Mouse (Mus musculus) midbrain, embryonic 13.5 days (tissue): ENCODE data around the gene Ptprh. TPM values are rescaled to one million over a fixed set of nuclear protein-coding genes. Genes with fewer than 3 reads are reported as not detected.

Experiments
- ATAC-seq: fragments of 200-750 bp; cut with Nextera tagmentation; 2 replicates; pipeline ENCODE4 v1.8.0; 2017; ENCODE audit warnings: mild to moderate bottlenecking, moderate TSS enrichment, moderate library complexity
- H3K27ac ChIP-seq: fragments of 300-500 bp; sonication (generic); 2 replicates; pipeline ENCODE4 v1.5.1; 2015; ENCODE audit warnings: inconsistent platforms, mild to moderate bottlenecking, moderate library complexity
- H3K27me3 ChIP-seq: fragments of 300-500 bp; sonication (generic); 2 replicates; pipeline ENCODE4 v1.6.1; 2015; ENCODE audit warnings: mild to moderate bottlenecking, inconsistent platforms
- H3K36me3 ChIP-seq: fragments of 300-500 bp; sonication (generic); 2 replicates; pipeline ENCODE4 v1.6.1; 2015; ENCODE audit warnings: mild to moderate bottlenecking, inconsistent platforms
- H3K4me1 ChIP-seq: fragments of 300-500 bp; sonication (generic); replicated peaks from 2 replicates; pipeline ENCODE4 v1.6.1; 2015; ENCODE audit warnings: inconsistent platforms
- H3K4me2 ChIP-seq: fragments of 300-500 bp; sonication (generic); replicated peaks from 2 replicates; pipeline ENCODE4 v1.6.1; 2015; ENCODE audit warnings: moderate library complexity, mild to moderate bottlenecking, inconsistent platforms
- H3K4me3 ChIP-seq: fragments of 300-500 bp; sonication (generic); replicated peaks from 2 replicates; pipeline ENCODE4 v1.5.1; 2015; ENCODE audit warnings: mild to moderate bottlenecking, inconsistent platforms
- H3K9ac ChIP-seq: fragments of 300-500 bp; sonication (generic); replicated peaks from 2 replicates; pipeline ENCODE4 v1.6.1; 2015; ENCODE audit warnings: mild to moderate bottlenecking, inconsistent platforms
- H3K9me3 ChIP-seq: fragments of 300-500 bp; sonication (generic); 2 replicates; pipeline ENCODE4 v1.6.1; 2016; ENCODE audit warnings: mild to moderate bottlenecking, inconsistent platforms
- WGBS: fragments of 180-500 bp; shearing (Covaris S2); methylation state at CpG from one replicate; pipeline ENCODE4 v1.1.7; 2015; 5-methylcytosine and 5-hydroxymethylcytosine counted together
- polyA plus RNA-seq: library from polyadenylated mRNA; unstranded; fragments of >200 nt; fragmentation: Nextera tagmentation; extraction: Ambion mirVana; gene quantifications from 2 replicates; pipeline ENCODE4 v1.2.1, GENCODE M21; 2015

Ptprh gene
- polyA plus RNA-seq, 1 experiment from 2014 or later, result 0.35 TPM

DNA sequence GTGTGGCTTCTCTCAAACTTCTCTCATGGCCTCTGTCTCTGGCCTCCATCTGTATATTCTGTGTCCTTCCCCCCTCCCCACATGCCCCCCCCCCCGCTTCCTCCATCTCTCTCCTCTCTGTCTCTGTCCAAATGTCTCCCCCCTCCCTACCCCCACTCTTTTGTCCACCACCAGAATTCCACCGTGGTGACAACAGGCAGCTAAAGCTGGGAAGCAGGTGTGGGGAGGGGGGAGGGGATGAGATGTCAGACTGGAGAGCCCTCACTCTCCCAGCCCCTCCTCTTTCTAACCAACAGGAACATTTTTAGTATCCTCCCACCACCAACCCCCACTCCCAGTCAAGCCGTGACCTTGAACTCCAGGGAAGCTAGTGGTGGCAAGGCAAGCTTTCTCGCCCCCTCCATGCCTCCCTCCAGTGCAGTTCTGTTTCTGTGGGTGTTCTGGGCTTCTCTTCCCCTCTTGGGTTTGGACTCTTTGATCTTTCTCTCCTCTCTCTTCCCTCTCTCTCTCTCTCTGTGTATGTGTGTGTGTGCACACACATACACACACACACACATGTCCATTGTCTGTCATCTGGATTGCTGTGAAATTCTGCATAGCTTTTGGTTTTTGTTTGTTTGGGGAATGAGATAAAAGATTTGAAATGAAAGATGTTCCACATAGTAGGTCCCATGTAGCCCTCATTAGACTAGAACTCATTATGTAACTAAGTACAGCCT lies 87.3 kb downstream of the Ptprh start, which contains the start of gene Tnnt1:
Tnnt1 (minus strand) TSS at position 51 of the 719 bp plus-strand sequence.
- Histone ChIP-seq H3K9me3 (no peaks in the 10 kb centered on the region), H3K27me3 (peaks cover 13% of the 10 kb centered on the region), H3K4me3 (no peak within 1 kb of the TSS), H3K9ac (no peak within 1 kb of the TSS), H3K27ac (no peak within 1 kb of the TSS), H3K4me2 (no peak within 1 kb of the TSS), H3K36me3 (no peaks in the 10 kb centered on the region), H3K4me1 (peaks cover 25% of the 10 kb centered on the region)
- ATAC-seq, result no peak
- WGBS, result 24% methylated on average over 4 of the region's 4 CpGs

DNA sequence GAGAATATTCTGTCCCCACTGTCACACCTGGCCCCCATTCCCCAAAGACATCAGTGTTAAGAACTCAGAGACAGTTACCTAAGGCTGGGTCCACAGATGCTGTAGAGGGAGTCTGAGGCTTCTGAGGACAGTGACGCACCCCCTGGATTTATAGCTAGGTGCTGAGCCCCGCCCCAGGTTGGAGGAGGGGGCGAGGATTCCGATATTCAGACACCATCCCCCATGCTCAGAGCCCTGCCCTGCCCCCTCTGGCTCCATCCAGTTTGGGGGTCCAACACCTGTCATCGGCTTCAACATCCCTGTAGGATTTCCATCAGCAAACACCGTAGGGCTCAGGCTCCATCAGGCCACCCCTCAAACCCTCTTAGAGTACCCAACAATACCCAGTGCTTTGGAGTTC lies 88.0 kb downstream of the Ptprh start:
- no peak overlapping the region for H3K27ac ChIP-seq
- no peak overlapping the region for H3K4me2 ChIP-seq
- no peaks in the 10 kb centered on the region for H3K9me3 ChIP-seq
- ATAC-seq, result no peak
- H3K9ac ChIP-seq, result no peak overlapping the region
- no peaks in the 10 kb centered on the region for H3K36me3 ChIP-seq
- peaks cover 11% of the 10 kb centered on the region for H3K27me3 ChIP-seq
- H3K4me3 ChIP-seq, result no peak overlapping the region
- WGBS, result 66% methylated on average over 6 of the region's 6 CpGs
- peaks cover 24% of the 10 kb centered on the region for H3K4me1 ChIP-seq

DNA sequence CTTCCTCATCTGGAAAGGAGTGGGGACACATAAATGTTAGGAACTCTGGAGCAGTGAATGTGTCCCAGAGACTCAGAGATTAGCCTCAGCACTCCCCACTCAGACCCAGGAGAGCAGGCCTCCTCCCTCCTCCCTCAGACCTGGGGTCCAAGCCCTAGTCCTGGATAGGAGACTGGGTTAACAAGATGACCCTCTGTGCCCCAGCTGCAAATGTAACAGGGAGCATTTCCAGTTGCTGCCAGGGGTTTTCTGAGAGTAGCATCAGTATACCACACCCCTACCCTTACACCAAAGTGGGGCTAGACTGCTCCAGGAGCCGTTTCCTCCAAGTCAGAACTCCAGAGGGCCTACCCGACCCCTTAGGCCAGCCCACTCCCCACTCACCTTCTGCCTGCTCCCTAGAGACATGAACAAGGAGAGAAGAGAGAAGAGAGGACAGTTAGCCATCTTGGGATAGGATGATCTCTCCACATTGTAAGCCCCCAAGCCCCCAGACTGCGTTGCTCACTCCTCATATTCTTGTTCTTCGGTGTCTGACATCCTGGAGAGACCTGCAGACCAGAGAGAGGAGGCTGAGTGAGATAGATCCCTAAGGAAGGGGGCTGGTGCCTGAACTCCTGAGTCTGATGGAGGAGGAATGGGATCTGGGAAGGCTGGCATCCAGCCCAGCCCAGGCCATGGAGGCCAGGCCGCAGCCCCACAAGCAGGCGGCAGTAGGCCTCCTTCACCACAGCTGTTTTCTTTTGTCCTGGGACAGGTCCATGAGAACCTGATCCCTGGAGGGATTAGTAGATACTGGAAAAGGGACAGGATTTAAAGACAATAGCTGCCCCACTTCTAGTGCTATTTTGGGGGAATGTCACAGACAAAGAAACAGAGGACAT lies 89.8 kb downstream of the Ptprh start:
- Histone ChIP-seq H3K4me2 (no peak overlapping the region), H3K4me1 (peaks cover 31% of the 10 kb centered on the region), H3K4me3 (no peak overlapping the region), H3K9ac (0 out of 2 replicates have a peak overlapping the region, but pooled peaks have one; percentile 19), H3K27ac (peak overlapping the region; percentile 35; the same call in 1 of the 2 replicates), H3K27me3 (no peaks in the 10 kb centered on the region), H3K9me3 (no peaks in the 10 kb centered on the region), H3K36me3 (no peaks in the 10 kb centered on the region)
- ATAC-seq, result peak; percentile 24; the same call in 1 of the 2 replicates
- 54% methylated on average over 6 of the region's 6 CpGs for WGBS

DNA sequence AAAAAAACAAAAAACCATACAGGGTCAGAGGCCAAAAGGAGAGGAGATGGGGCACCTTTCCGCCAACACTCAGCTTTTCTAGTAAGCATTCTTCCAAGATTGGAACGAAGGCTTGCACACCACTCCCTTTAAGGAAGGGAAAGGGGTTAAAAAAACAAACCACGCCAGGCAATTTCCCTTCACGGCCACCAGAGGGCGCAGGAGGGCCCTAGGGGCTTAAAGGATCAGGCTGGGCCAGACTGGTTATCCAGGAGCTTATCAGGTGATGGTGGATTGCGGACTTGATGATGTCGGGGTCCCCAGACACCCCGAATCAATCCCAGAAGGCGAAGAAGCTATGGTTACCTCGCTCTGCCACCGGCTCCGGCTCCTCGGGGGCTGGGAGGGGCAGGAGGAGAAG lies 90.6 kb downstream of the Ptprh start:
- ATAC-seq, result no peak
- no peak overlapping the region for H3K4me3 ChIP-seq
- H3K36me3 ChIP-seq, result no peaks in the 10 kb centered on the region
- H3K9ac ChIP-seq, result no peak overlapping the region
- H3K9me3 ChIP-seq, result no peaks in the 10 kb centered on the region
- peaks cover 31% of the 10 kb centered on the region for H3K4me1 ChIP-seq
- H3K27ac ChIP-seq, result no peak overlapping the region
- no peak overlapping the region for H3K4me2 ChIP-seq
- WGBS, result 33% methylated on average over 13 of the region's 13 CpGs
- H3K27me3 ChIP-seq, result 0 out of 2 replicates have a peak, but pooled peaks cover 3% of the 10 kb centered on the region

DNA sequence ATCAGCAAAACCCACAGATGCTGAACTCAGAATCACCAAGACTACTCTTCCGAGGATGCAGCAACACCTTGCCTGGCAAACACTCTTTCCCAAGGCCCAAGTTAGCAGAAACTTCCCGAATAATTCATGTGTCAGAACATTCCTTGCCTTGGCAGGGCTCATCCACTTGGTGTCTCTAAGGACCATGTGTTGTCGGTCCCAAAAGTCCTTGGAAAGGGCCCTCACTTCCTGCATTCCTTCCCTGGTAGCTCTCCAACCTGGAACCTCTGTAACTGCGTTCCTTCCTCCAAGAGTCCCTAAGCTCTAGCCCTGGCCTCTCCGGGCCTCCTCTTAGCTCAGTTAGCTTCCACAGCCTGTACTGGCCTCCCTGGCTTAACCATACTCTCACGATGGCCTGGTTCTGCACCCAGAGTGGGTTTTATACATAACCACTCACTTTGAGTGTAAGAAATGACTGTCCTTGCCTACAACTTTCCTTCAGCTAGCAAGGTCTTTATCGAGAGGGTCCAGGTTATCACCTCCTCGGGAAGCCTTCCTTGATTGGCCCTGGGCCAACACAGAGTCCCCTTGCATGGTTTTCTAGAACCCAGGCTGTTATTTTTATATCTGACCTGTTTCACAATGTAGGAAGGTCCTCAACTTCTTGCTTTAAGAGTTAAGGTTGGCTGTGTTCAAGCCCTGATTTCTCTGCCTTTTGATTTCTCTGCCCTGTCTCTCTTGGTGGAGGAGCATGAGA lies 92.2 kb downstream of the Ptprh start:
- H3K36me3 ChIP-seq, result no peaks in the 10 kb centered on the region
- peaks cover 31% of the 10 kb centered on the region for H3K4me1 ChIP-seq
- no peak overlapping the region for H3K4me3 ChIP-seq
- WGBS, result 85% methylated on average over 8 of the region's 8 CpGs
- no peak overlapping the region for H3K4me2 ChIP-seq
- 0 out of 2 replicates have a peak, but pooled peaks cover 3% of the 10 kb centered on the region for H3K27me3 ChIP-seq
- no peaks in the 10 kb centered on the region for H3K9me3 ChIP-seq
- H3K27ac ChIP-seq, result no peak overlapping the region
- no peak for ATAC-seq
- no peak overlapping the region for H3K9ac ChIP-seq

DNA sequence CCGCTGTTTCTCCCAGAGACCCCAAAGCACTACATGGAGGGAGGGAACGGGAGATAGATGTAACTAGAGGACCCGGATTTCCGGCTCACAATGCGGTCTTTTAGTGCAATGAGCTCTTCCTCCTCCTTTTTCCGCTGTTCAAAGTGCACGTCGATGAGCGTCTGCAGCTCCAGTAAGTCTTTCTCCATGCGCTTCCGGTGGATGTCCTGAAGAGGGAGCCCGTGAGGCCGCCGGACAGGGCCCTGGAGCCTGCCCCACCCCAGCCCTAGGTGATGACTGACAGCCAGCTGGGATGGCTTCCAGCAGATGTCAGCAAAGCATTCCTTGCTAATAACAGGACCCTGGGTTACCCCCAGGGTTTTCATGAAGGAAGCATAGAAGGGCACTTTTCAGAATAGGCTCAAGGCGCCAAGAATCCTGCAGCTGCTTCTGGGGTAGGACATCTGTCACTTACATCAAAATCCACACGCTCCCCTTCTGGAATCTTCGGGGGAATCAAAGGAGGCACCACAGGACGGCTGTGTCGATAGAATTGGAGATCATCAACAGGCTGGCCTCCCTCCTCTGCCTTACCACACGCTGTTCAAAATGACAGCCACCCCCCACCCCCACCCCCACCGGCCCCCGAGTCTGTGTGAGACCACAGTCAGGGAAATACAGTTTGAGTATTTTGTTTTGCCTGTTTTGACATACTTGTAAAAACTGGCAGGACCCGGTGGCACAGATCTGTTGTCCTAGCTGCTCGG lies 93.8 kb downstream of the Ptprh start:
- H3K4me3 ChIP-seq, result no peak overlapping the region
- peaks cover 18% of the 10 kb centered on the region for H3K4me1 ChIP-seq
- H3K9ac ChIP-seq, result no peak overlapping the region
- H3K36me3 ChIP-seq, result no peaks in the 10 kb centered on the region
- ATAC-seq, result peak; percentile 86
- H3K4me2 ChIP-seq, result no peak overlapping the region
- H3K9me3 ChIP-seq, result no peaks in the 10 kb centered on the region
- 0 out of 2 replicates have a peak overlapping the region, but pooled peaks have one; percentile 39 for H3K27ac ChIP-seq
- 16% methylated on average over 24 of the region's 24 CpGs for WGBS
- H3K27me3 ChIP-seq, result 0 out of 2 replicates have a peak, but pooled peaks cover 3% of the 10 kb centered on the region

DNA sequence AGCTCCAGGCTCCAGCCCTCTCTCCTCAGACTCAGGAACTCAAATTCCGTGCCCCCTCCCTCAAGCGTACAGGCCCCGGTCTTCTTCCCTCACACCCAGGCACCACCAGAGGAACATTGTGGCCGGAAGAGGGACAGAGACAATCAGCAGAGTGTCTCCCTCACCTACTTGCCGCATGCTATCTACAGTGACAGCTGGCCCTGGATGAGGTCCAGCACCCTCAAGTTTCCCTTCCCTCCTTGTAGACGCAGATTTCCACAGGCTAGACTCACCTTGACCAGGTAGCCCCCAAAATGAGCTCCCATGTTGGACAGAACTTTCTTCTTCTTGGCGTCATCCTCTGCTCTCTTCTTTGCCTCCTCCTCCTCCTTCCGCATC lies 95.1 kb downstream of the Ptprh start:
- H3K27me3 ChIP-seq, result 0 out of 2 replicates have a peak, but pooled peaks cover 3% of the 10 kb centered on the region
- no peak for ATAC-seq
- 83% methylated on average over 8 of the region's 8 CpGs for WGBS

DNA sequence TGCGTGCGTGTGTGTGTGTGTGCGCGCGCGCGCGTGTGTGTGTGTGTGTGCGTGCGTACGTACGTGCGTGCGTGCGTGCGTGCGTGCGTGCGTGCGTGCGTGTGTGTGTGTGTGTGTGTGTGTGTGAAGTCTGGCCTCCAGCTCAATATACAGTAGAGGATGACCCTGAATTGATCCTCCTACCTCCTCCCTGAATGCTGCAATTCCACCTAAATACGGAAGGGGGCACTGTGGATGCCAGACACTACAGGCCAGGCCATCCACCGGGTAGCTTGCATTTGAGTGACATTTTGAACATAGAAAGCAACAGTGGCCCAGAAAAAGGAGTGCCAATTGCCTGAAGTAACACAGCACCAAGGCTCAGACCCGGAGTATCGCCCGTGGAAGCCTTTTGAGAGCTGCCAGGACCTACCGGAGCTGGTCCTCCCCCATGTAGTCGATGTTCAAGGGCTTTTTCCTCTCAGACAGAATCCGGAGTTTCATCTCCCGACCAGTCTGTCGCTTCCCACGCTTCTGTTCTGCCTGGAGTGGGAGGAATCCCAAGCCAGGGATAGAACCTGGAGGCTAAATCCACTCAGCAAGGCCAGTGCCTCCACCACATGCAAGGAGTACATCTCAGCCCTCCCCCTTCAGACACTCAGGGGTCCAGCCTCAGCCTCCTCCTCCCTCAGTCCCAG lies 95.6 kb downstream of the Ptprh start:
- WGBS, result 63% methylated on average over 30 of the region's 32 CpGs
- Histone ChIP-seq H3K9me3 (no peaks in the 10 kb centered on the region), H3K27me3 (0 out of 2 replicates have a peak, but pooled peaks cover 3% of the 10 kb centered on the region), H3K36me3 (no peaks in the 10 kb centered on the region), H3K27ac (no peak overlapping the region), H3K4me2 (no peak overlapping the region), H3K4me1 (0 out of 2 replicates have a peak, but pooled peaks cover 10% of the 10 kb centered on the region), H3K9ac (no peak overlapping the region), H3K4me3 (no peak overlapping the region)
- ATAC-seq, result no peak

More for the DNA sequence above, 95.1 kb downstream of the Ptprh start:
- no peak overlapping the region for H3K27ac ChIP-seq
- no peaks in the 10 kb centered on the region for H3K9me3 ChIP-seq
- H3K4me1 ChIP-seq, result 0 out of 2 replicates have a peak, but pooled peaks cover 10% of the 10 kb centered on the region
- no peak overlapping the region for H3K9ac ChIP-seq
- H3K4me3 ChIP-seq, result no peak overlapping the region
- no peaks in the 10 kb centered on the region for H3K36me3 ChIP-seq
- no peak overlapping the region for H3K4me2 ChIP-seq

DNA sequence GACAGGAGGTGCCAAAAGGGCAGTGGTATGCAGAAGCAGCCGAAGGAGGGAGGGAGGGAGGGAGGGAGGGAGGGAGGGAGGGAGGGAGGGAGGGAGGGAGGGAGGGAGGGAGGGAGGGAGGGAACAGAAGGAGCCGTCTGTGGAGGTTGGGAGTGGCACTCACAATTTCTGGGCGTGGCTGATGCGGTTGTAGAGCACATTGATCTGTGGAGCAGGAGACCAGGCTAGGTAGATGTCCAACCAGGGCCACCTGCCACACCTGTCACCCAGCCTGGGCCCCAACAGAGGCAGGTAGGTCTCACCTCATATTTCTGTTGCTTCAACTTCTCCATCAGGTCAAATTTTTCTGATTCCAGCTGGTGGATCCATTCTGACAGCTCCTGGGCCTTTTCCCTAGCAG lies 96.6 kb downstream of the Ptprh start:
- Histone ChIP-seq H3K9ac (no peak overlapping the region), H3K4me3 (no peak overlapping the region), H3K36me3 (no peaks in the 10 kb centered on the region), H3K9me3 (no peaks in the 10 kb centered on the region), H3K4me1 (peaks cover 13% of the 10 kb centered on the region; the same call in 1 of the 2 replicates), H3K27ac (no peak overlapping the region), H3K4me2 (no peak overlapping the region), H3K27me3 (0 out of 2 replicates have a peak, but pooled peaks cover 3% of the 10 kb centered on the region)
- 67% methylated on average over 3 of the region's 4 CpGs for WGBS
- ATAC-seq, result no peak

DNA sequence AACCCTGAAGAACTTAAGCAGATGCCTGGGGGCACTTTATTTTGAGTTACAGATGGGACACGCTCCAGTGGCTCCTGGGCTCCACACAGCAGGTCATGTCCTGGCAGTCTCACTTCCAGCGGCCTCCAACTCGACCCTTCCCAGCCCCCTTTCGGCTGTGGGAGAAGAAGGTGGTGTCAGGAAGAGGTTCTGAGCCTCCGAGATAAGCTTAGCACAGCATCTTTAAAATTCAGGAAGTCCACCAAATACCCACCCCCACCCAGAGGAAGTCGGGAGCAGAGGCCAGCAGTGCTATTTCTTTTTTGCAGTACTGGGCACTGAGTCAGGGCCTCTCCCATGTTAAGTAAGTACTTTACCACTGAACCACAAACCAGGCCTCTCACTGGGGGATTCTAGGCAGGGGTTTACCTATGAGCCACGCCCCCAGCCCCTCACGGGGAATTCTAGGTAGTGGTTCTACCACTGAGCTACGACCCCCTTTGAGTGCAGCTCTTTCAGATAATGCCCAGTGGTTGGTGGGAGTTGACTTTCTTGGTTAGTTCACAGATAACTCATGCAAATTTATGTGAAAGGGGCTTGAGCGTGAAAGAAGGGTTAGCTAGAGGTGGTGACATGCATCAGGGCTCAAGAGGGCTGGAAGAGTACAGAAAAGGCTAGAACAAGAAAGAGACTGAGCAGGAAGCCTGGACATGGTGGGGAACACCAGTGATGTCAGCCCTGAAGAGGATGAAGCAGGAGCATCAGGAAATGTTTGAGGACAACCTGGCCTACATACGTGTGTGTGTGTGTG lies 99.0 kb downstream of the Ptprh start:
- Histone ChIP-seq H3K36me3 (no peaks in the 10 kb centered on the region), H3K27ac (no peak overlapping the region), H3K9ac (no peak overlapping the region), H3K4me1 (peaks cover 15% of the 10 kb centered on the region), H3K4me3 (no peak overlapping the region), H3K27me3 (0 out of 2 replicates have a peak, but pooled peaks cover 3% of the 10 kb centered on the region), H3K9me3 (no peaks in the 10 kb centered on the region), H3K4me2 (no peak overlapping the region)
- 62% methylated on average over 11 of the region's 11 CpGs for WGBS
- no peak for ATAC-seq
